Mouse (Mus musculus) MEL (cell line): ENCODE results near the gene 4930430F08Rik.

Experiments used
- CTCF ChIP-seq, 3 experiments: IDR thresholded peaks in 2 of 3; conservative IDR thresholded peaks in 1 of 3; 2 replicates each; pipeline ENCODE4 v1.5.1; 2011 to 2012; ENCODE audit warnings: low read length in 3 of 3, low read depth in 2 of 3, mild to moderate bottlenecking in 2 of 3, improper control_type of control experiment in 1 of 3, inconsistent platforms in 1 of 3, mixed read lengths in 1 of 3, moderate library complexity in 1 of 3; ENCODE audit not compliant: control insufficient read depth in 1 of 3, insufficient read depth in 1 of 3, poor library complexity in 1 of 3, severe bottlenecking in 1 of 3
- EP300 ChIP-seq, 2 experiments: IDR thresholded peaks; 2 replicates each; pipeline ENCODE4 v1.6.1; 2011; ENCODE audit warnings: improper control_type of control experiment in 2 of 2, low read length in 2 of 2, low read depth in 1 of 2, mild to moderate bottlenecking in 1 of 2
- ETS1 ChIP-seq: IDR thresholded peaks from 2 replicates; pipeline ENCODE4 v1.6.1; 2012; ENCODE audit warnings: low read depth, mild to moderate bottlenecking, inconsistent platforms, low read length, improper control_type of control experiment, moderate library complexity

GRCm38 (mm10) chr10:100622494-100622893, 32.3 kb upstream of the 4930430F08Rik start:
- TF ChIP-seq CTCF (IDR thresholded peaks at IDR 0.05 in 2 of 3, conservative IDR thresholded peaks at IDR 0.05 in 1 of 3; ENCODE audit: control insufficient read depth in 1 of 3, insufficient read depth in 1 of 3, low read depth in 2 of 3, low read length in 3 of 3, poor library complexity in 1 of 3, severe bottlenecking in 1 of 3) (no peak), ETS1 (no peak), EP300 (IDR thresholded peaks at IDR 0.05; ENCODE audit: low read depth in 1 of 2, low read length in 2 of 2) (no peak)
